Mouse (Mus musculus): ENCODE measurements around the gene Gpt2.

DNA sequence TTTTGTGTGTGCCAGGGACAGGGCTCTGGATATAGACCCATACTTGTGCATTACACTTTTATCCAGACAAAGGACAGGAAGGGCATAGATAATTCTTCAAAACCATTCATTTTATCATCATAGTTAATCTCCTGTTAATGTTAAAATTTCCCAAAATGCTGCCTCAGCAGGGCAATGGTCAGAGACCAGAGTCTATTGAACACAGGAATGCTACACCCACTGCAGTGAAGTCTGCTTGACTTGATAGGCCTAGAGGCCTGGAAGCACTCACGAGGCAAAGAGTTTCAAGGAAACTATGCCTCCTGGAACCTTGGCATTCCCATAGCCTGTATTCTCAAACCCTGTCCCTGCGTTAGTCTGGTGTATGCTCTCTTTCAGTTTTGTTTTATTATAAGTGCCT, 12.7 kb upstream of the Gpt2 start:
- TF ChIP-seq CTCF (IDR thresholded peaks at IDR 0.05; ENCODE audit: extremely low read depth, insufficient read length, insufficient replicate concordance, low read depth, low read length), result no peak
- TF ChIP-seq POLR2A (IDR thresholded peaks at IDR 0.05; ENCODE audit: low read depth, low read length), result no peak

Measured in small intestine, adult 2 months (tissue).